Mouse (Mus musculus): ENCODE data around the gene Pira2. TPM values are rescaled to one million over a fixed set of nuclear protein-coding genes. Genes with fewer than 3 reads are reported as not detected.
"Not testable (repeated sequence)": the region's sequence is repeated elsewhere in the genome, so short reads cannot be mapped to it uniquely, and the experiment has no call there.

Gene Pira2
- polyA plus RNA-seq (2014; fragmentation: Nextera tagmentation; extraction: Ambion mirVana) = 0.11 and 0.23 TPM in 2 replicates

GRCm38 (mm10) chr7:3844951-3845350 is at the start of gene Pira2:
Pira2 (minus strand) TSS chr7:3845051.
- not testable (repeated sequence) for H3K9ac ChIP-seq (ENCODE audit: low read length); H3K9me3 ChIP-seq (ENCODE audit: control insufficient read depth, low read length); H3K4me3 ChIP-seq (ENCODE audit: low read depth, low read length); ATAC-seq (ENCODE audit: insufficient number of reproducible peaks, low FRiP score, low TSS enrichment, low read depth); H3K4me1 ChIP-seq (ENCODE audit: control insufficient read depth, insufficient read depth, low read length); DNase-seq (ENCODE audit: low spot score); H3K36me3 ChIP-seq (ENCODE audit: control insufficient read depth, insufficient read depth, low read length); H3K27me3 ChIP-seq (ENCODE audit: control insufficient read depth, insufficient read depth, low read length); H3K4me2 ChIP-seq (ENCODE audit: low read depth, severe bottlenecking); H3K27ac ChIP-seq (replicated peaks; ENCODE audit: low read depth, low read length)
- WGBS = no CpG with 5 or more reads among the region's 2 CpGs

GRCm38 (mm10) chr7:3875032-3875431 is 30.2 kb upstream of the Pira2 start:
- H3K27me3 ChIP-seq (ENCODE audit: control insufficient read depth, insufficient read depth, low read length); H3K9ac ChIP-seq (ENCODE audit: low read length); H3K4me2 ChIP-seq (ENCODE audit: low read depth, severe bottlenecking); DNase-seq (ENCODE audit: low spot score); H3K9me3 ChIP-seq (ENCODE audit: control insufficient read depth, low read length); H3K4me3 ChIP-seq (ENCODE audit: low read depth, low read length); H3K36me3 ChIP-seq (ENCODE audit: control insufficient read depth, insufficient read depth, low read length); H3K4me1 ChIP-seq (ENCODE audit: control insufficient read depth, insufficient read depth, low read length); ATAC-seq (ENCODE audit: insufficient number of reproducible peaks, low FRiP score, low TSS enrichment, low read depth); H3K27ac ChIP-seq (replicated peaks; ENCODE audit: low read depth, low read length): not testable (repeated sequence)
- WGBS = no CpG with 5 or more reads among the region's 1 CpGs

GRCm38 (mm10) chr7:3837854-3838253 is 7.0 kb downstream of the Pira2 start:
- not testable (repeated sequence) for H3K9me3 ChIP-seq (ENCODE audit: control insufficient read depth, low read length); H3K9ac ChIP-seq (ENCODE audit: low read length)
- WGBS = no CpG with 5 or more reads among the region's 1 CpGs

GRCm38 (mm10) chr7:3830633-3831032 is 14.2 kb downstream of the Pira2 start:
- not testable (repeated sequence) for DNase-seq (ENCODE audit: low spot score); H3K36me3 ChIP-seq (ENCODE audit: control insufficient read depth, insufficient read depth, low read length); H3K4me3 ChIP-seq (ENCODE audit: low read depth, low read length); H3K9ac ChIP-seq (ENCODE audit: low read length); H3K4me1 ChIP-seq (ENCODE audit: control insufficient read depth, insufficient read depth, low read length); H3K9me3 ChIP-seq (ENCODE audit: control insufficient read depth, low read length); H3K27ac ChIP-seq (replicated peaks; ENCODE audit: low read depth, low read length); H3K27me3 ChIP-seq (ENCODE audit: control insufficient read depth, insufficient read depth, low read length); H3K4me2 ChIP-seq (ENCODE audit: low read depth, severe bottlenecking); ATAC-seq (ENCODE audit: insufficient number of reproducible peaks, low FRiP score, low TSS enrichment, low read depth)

More at GRCm38 (mm10) chr7:3837854-3838253, 7.0 kb downstream of the Pira2 start:
- not testable (repeated sequence) for ATAC-seq (ENCODE audit: insufficient number of reproducible peaks, low FRiP score, low TSS enrichment, low read depth); H3K4me2 ChIP-seq (ENCODE audit: low read depth, severe bottlenecking); H3K4me3 ChIP-seq (ENCODE audit: low read depth, low read length); H3K27me3 ChIP-seq (ENCODE audit: control insufficient read depth, insufficient read depth, low read length); DNase-seq (ENCODE audit: low spot score); H3K27ac ChIP-seq (replicated peaks; ENCODE audit: low read depth, low read length); H3K36me3 ChIP-seq (ENCODE audit: control insufficient read depth, insufficient read depth, low read length); H3K4me1 ChIP-seq (ENCODE audit: control insufficient read depth, insufficient read depth, low read length)

- H3K27me3 ChIP-seq (ENCODE audit: control insufficient read depth, insufficient read depth, low read length); H3K4me3 ChIP-seq (ENCODE audit: low read depth, low read length); H3K4me1 ChIP-seq (ENCODE audit: control insufficient read depth, insufficient read depth, low read length); H3K36me3 ChIP-seq (ENCODE audit: control insufficient read depth, insufficient read depth, low read length); H3K9ac ChIP-seq (ENCODE audit: low read length); ATAC-seq (ENCODE audit: insufficient number of reproducible peaks, low FRiP score, low TSS enrichment, low read depth); H3K9me3 ChIP-seq (ENCODE audit: control insufficient read depth, low read length); DNase-seq (ENCODE audit: low spot score); H3K27ac ChIP-seq (replicated peaks; ENCODE audit: low read depth, low read length); H3K4me2 ChIP-seq (ENCODE audit: low read depth, severe bottlenecking): not testable (repeated sequence)
- WGBS = 44% methylated on average over 1 of the region's 3 CpGs
Measured at GRCm38 (mm10) chr7:3825599-3825998, 19.3 kb downstream of the Pira2 start, which contains the start of gene Gm15448. Gm15448 (minus strand) TSS chr7:3825687.

- not testable (repeated sequence) for H3K4me1 ChIP-seq (ENCODE audit: control insufficient read depth, insufficient read depth, low read length); H3K27ac ChIP-seq (replicated peaks; ENCODE audit: low read depth, low read length); H3K4me3 ChIP-seq (ENCODE audit: low read depth, low read length); H3K9ac ChIP-seq (ENCODE audit: low read length); H3K27me3 ChIP-seq (ENCODE audit: control insufficient read depth, insufficient read depth, low read length); H3K36me3 ChIP-seq (ENCODE audit: control insufficient read depth, insufficient read depth, low read length); ATAC-seq (ENCODE audit: insufficient number of reproducible peaks, low FRiP score, low TSS enrichment, low read depth); H3K4me2 ChIP-seq (ENCODE audit: low read depth, severe bottlenecking); DNase-seq (ENCODE audit: low spot score); H3K9me3 ChIP-seq (ENCODE audit: control insufficient read depth, low read length)
Measured at GRCm38 (mm10) chr7:3811912-3812311, 32.9 kb downstream of the Pira2 start.

- not testable (repeated sequence) for ATAC-seq (ENCODE audit: insufficient number of reproducible peaks, low FRiP score, low TSS enrichment, low read depth); H3K4me3 ChIP-seq (ENCODE audit: low read depth, low read length); H3K4me2 ChIP-seq (ENCODE audit: low read depth, severe bottlenecking); H3K9me3 ChIP-seq (ENCODE audit: control insufficient read depth, low read length); DNase-seq (ENCODE audit: low spot score); H3K4me1 ChIP-seq (ENCODE audit: control insufficient read depth, insufficient read depth, low read length); H3K9ac ChIP-seq (ENCODE audit: low read length); H3K27ac ChIP-seq (replicated peaks; ENCODE audit: low read depth, low read length); H3K27me3 ChIP-seq (ENCODE audit: control insufficient read depth, insufficient read depth, low read length); H3K36me3 ChIP-seq (ENCODE audit: control insufficient read depth, insufficient read depth, low read length)
- 88% methylated on average over 4 of the region's 4 CpGs for WGBS
Measured at GRCm38 (mm10) chr7:3802935-3803334, 41.9 kb downstream of the Pira2 start.

GRCm38 (mm10) chr7:3799940-3800339 is 44.9 kb downstream of the Pira2 start:
- not testable (repeated sequence) for DNase-seq (ENCODE audit: low spot score)
- WGBS = 70% methylated on average over 3 of the region's 3 CpGs

GRCm38 (mm10) chr7:3796286-3796685 is 48.6 kb downstream of the Pira2 start:
- H3K9ac ChIP-seq (ENCODE audit: low read length); H3K27ac ChIP-seq (replicated peaks; ENCODE audit: low read depth, low read length); ATAC-seq (ENCODE audit: insufficient number of reproducible peaks, low FRiP score, low TSS enrichment, low read depth); H3K4me3 ChIP-seq (ENCODE audit: low read depth, low read length); DNase-seq (ENCODE audit: low spot score); H3K36me3 ChIP-seq (ENCODE audit: control insufficient read depth, insufficient read depth, low read length); H3K4me2 ChIP-seq (ENCODE audit: low read depth, severe bottlenecking); H3K4me1 ChIP-seq (ENCODE audit: control insufficient read depth, insufficient read depth, low read length); H3K9me3 ChIP-seq (ENCODE audit: control insufficient read depth, low read length); H3K27me3 ChIP-seq (ENCODE audit: control insufficient read depth, insufficient read depth, low read length): not testable (repeated sequence)

More at GRCm38 (mm10) chr7:3799940-3800339, 44.9 kb downstream of the Pira2 start:
- H3K9me3 ChIP-seq (ENCODE audit: control insufficient read depth, low read length); H3K4me3 ChIP-seq (ENCODE audit: low read depth, low read length); H3K4me1 ChIP-seq (ENCODE audit: control insufficient read depth, insufficient read depth, low read length); H3K27me3 ChIP-seq (ENCODE audit: control insufficient read depth, insufficient read depth, low read length); H3K27ac ChIP-seq (replicated peaks; ENCODE audit: low read depth, low read length); H3K4me2 ChIP-seq (ENCODE audit: low read depth, severe bottlenecking); H3K36me3 ChIP-seq (ENCODE audit: control insufficient read depth, insufficient read depth, low read length); ATAC-seq (ENCODE audit: insufficient number of reproducible peaks, low FRiP score, low TSS enrichment, low read depth); H3K9ac ChIP-seq (ENCODE audit: low read length): not testable (repeated sequence)

Data from limb, embryonic 11.5 days (tissue).